Mouse (Mus musculus): ENCODE data around the gene Olfr1239.

Olfr1239 gene

DNA sequence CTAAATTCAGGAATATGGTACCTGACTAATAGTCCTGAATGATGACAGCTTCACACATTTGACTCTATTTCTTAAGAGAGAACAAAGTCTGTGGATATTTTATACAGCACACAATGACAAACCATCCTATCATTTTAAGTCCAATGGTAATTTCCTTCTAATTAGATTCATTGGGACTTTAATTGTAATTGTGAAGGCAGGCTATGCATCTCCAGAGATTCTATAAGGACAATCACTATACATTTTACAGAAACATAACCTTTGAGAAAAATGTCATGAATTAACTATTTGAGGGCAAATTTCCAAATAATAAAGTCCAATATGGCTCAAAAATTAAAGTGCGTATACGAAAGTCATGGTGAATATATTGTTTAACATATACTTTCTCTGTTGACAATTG is at the start of gene Olfr1239:
TSS of gene Olfr1239 (minus strand) at position 101 of the 400 bp plus-strand sequence.
- no peak for DNase-seq (ENCODE audit: low spot score)

- no peak for DNase-seq (ENCODE audit: low spot score)
These were observed 22.7 kb upstream of the Olfr1239 start, which contains the start of gene Olfr1240 for GRCm38 (mm10) chr2:89442900-89443299. Gene Olfr1240, minus strand, starts transcription at chr2:89443000.

DNA sequence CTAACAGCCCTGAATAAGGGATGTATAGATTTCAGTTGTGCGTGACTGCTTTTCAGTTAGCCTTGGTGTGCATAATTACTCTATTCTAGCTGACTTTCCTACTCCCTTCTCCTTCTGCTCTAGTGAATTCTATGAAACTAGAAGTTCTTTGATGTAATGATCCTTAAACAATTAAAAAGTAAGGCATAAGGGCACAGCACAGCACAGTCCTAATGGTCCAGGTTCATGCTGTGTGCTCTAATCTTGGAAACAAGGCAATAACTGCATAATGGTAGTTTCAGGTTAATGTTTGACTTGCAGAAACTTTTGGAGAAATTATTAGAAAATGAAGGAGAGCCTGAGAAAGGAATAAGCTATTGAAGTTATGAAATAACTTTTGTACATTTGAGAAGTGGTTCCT is 5.7 kb downstream of the Olfr1239 start:
- no peak for DNase-seq (ENCODE audit: low spot score)

- no peak for DNase-seq (ENCODE audit: low spot score)
These were observed 10.6 kb downstream of the Olfr1239 start, which contains the start of gene Olfr1238 for GRCm38 (mm10) chr2:89409576-89409975. Gene Olfr1238, minus strand, starts transcription at chr2:89409676.

DNA sequence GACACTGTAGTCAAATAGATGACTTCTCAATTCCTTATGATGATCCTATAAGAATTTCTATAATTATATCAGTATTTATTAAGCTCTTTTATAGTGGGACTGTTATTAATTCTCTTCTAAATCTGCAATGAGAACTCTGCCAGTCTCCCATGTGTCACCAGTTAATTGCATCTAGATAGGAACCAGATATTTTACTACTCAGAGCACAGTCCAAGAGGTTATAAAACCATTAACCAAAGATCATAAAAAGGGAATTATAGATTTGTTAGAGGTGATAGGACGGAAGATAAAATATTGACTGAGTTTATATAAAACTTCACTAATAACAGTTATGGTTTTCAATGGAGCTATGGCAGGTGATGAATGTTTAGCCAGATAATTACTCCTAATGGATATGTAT is 19.3 kb downstream of the Olfr1239 start:
- no peak for DNase-seq (ENCODE audit: low spot score)
